Mouse (Mus musculus): Measurements from ENCODE around the gene Epha2.

DNA sequence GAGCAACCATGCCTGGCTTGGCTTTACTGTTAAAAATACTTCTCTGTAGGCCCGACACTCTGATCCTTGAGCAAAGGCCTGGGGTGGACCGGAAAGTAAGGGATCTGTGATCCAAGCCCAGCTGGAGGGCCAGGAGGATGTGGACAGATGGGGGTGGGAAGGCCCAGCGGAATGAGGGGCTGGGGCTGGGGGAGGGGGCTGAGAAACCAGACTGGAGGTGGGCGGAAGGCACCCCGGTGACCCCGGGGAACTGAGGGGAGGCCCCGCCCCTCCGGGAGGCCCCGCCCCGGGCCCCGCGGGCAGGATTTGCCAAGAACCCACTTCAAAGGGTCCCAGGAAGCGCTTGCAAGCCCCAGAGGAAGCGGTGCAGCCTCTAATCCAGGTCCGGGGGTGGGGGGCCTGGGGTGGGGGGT, 5.3 kb upstream of the Epha2 start:
- TF ChIP-seq POLR2A (IDR thresholded peaks at IDR 0.05; ENCODE audit: extremely low read depth, insufficient read depth, low read length) (no peak), CTCF (IDR thresholded peaks at IDR 0.05; ENCODE audit: low read depth, low read length) (no peak)
